Mouse (Mus musculus) cerebellum, postnatal 36 days (tissue): ENCODE results near the gene Nfia.
A peak's percentile ranks its signal among the peaks of the same experiment; 100 is the strongest.

Experiments used
- DNase-seq, 2 experiments: peaks; one replicate each; pipeline ENCODE4 v3.0.0; 2021 to 2022; ENCODE audit warnings: mixed read lengths in 2 of 2

Gene Nfia

GRCm38 (mm10) chr4:97816753-97817152, 44.2 kb downstream of the Nfia start:
- no peak for DNase-seq

GRCm38 (mm10) chr4:97817741-97818140, 45.2 kb downstream of the Nfia start:
- DNase-seq = no peak

GRCm38 (mm10) chr4:97818498-97818897, 46.0 kb downstream of the Nfia start:
- no peak for DNase-seq

GRCm38 (mm10) chr4:97819101-97819500, 46.6 kb downstream of the Nfia start:
- DNase-seq = no peak

- no peak for DNase-seq
These were observed 48.1 kb downstream of the Nfia start for GRCm38 (mm10) chr4:97820474-97821259.

- DNase-seq = no peak
These were observed 49.2 kb downstream of the Nfia start for GRCm38 (mm10) chr4:97821556-97822251.

- no peak for DNase-seq
These were observed 51.0 kb downstream of the Nfia start for GRCm38 (mm10) chr4:97823512-97823911.

GRCm38 (mm10) chr4:97824451-97824850, 51.9 kb downstream of the Nfia start:
- no peak for DNase-seq

- no peak for DNase-seq
These were observed 52.9 kb downstream of the Nfia start for GRCm38 (mm10) chr4:97825432-97825831.

- no peak for DNase-seq
These were observed 53.3 kb downstream of the Nfia start for GRCm38 (mm10) chr4:97825841-97826240.

- DNase-seq = no peak
These were observed 54.6 kb downstream of the Nfia start for GRCm38 (mm10) chr4:97827115-97827514.

GRCm38 (mm10) chr4:97828579-97828978, 56.0 kb downstream of the Nfia start:
- no peak for DNase-seq

GRCm38 (mm10) chr4:97829336-97830050, 57.0 kb downstream of the Nfia start:
- no peak for DNase-seq

GRCm38 (mm10) chr4:97830051-97830853, 57.7 kb downstream of the Nfia start:
- DNase-seq = no peak

GRCm38 (mm10) chr4:97830935-97831608, 58.5 kb downstream of the Nfia start:
- DNase-seq = no peak

GRCm38 (mm10) chr4:97831611-97832278, 59.2 kb downstream of the Nfia start:
- DNase-seq = no peak

- no peak for DNase-seq
These were observed 59.7 kb downstream of the Nfia start for GRCm38 (mm10) chr4:97832279-97832640.

- peak in 1 of 2 experiments; percentile 30 for DNase-seq
These were observed 64.3 kb downstream of the Nfia start for GRCm38 (mm10) chr4:97836812-97837211.

- DNase-seq = no peak
These were observed 65.2 kb downstream of the Nfia start for GRCm38 (mm10) chr4:97837724-97838123.

- no peak for DNase-seq
These were observed 66.1 kb downstream of the Nfia start for GRCm38 (mm10) chr4:97838651-97839050.

GRCm38 (mm10) chr4:97839406-97840101, 67.0 kb downstream of the Nfia start:
- no peak for DNase-seq
